9 mouse cellular contexts compared by ENCODE assay signal in genomic region chr10:40069270-40069669, GRCm38 (mm10). TPM values are rescaled to one million over a fixed set of nuclear protein-coding genes. Genes with fewer than 3 reads are reported as not detected.
A peak's percentile ranks its signal among the peaks of the same experiment; 100 is the strongest.
DNase-seq lines count a peak whose midpoint lies in the region; ATAC-seq and TF ChIP-seq lines count a peak whose summit lies in the region.
"Had no signal": no experiment of that assay in that cellular context is flagged by ENCODE, and none has a peak within 500 bp of the region (broad histone marks: within the 10 kb centered on the region; RNA-seq: fewer than 3 reads in every experiment).

No protein-coding gene starts in this region.

- WGBS in lung, embryonic 14.5 days = 12% methylated on average over 4 of the region's 4 CpGs
- 36% methylated on average over 4 of the region's 4 CpGs for WGBS in lung, adult 2 months
- 37% methylated on average over 4 of the region's 4 CpGs for WGBS in intestine, postnatal 0 days
- WGBS in hindbrain, postnatal 0 days = 49% methylated on average over 4 of the region's 4 CpGs

- H3K9ac ChIP-seq in lung, embryonic 14.5 days = no peak overlapping the region
- no peak overlapping the region for H3K9ac ChIP-seq in intestine, postnatal 0 days (ENCODE audit: low read depth, low read length)
- no peak overlapping the region for H3K9ac ChIP-seq in hindbrain, postnatal 0 days (replicated peaks; ENCODE audit: low read length)
- H3K9ac ChIP-seq: embryonic facial prominence, embryonic 13.5 days had no signal

- 0 out of 2 replicates have a peak, but pooled peaks cover 4% of the 10 kb centered on the region for H3K4me1 ChIP-seq in lung, embryonic 14.5 days (ENCODE audit: insufficient read depth)
- peaks cover 4% of the 10 kb centered on the region for H3K4me1 ChIP-seq in lung, adult 2 months (ENCODE audit: control insufficient read depth, insufficient read depth, low read length)
- peaks cover 8% of the 10 kb centered on the region; the same call in 1 of the 2 replicates for H3K4me1 ChIP-seq in intestine, postnatal 0 days (replicated peaks; ENCODE audit: control insufficient read depth, insufficient read depth, low read length)
- H3K4me1 ChIP-seq in hindbrain, postnatal 0 days (ENCODE audit: insufficient read depth, low read length) = no peaks in the 10 kb centered on the region

- peak; percentile 80 for DNase-seq in lung, embryonic 14.5 days
- no peak for DNase-seq in lung, adult 2 months
- DNase-seq in heart, adult 9 months (ENCODE audit: low spot score in 2 of 2) = peak; percentile 69 to 76
- peak; percentile 32 for DNase-seq in mesoderm, embryonic 11.5 days (ENCODE audit: low read depth, low spot score)
- no peak for DNase-seq in hindbrain, postnatal 0 days (ENCODE audit: low spot score)
- DNase-seq: kidney, adult 11 months had no signal

- H3K4me2 ChIP-seq in lung, embryonic 14.5 days = no peak overlapping the region
- H3K4me2 ChIP-seq in intestine, postnatal 0 days (replicated peaks; ENCODE audit: low read depth) = no peak overlapping the region
- H3K4me2 ChIP-seq in hindbrain, postnatal 0 days (ENCODE audit: low read depth, low read length) = no peak overlapping the region
- H3K4me2 ChIP-seq: embryonic facial prominence, embryonic 13.5 days had no signal

- no peaks in the 10 kb centered on the region for H3K27me3 ChIP-seq in lung, embryonic 14.5 days (ENCODE audit: insufficient read depth, low read length)
- H3K27me3 ChIP-seq in intestine, postnatal 0 days (replicated peaks; ENCODE audit: control insufficient read depth, insufficient read depth, low read length) = no peaks in the 10 kb centered on the region
- H3K27me3 ChIP-seq in hindbrain, postnatal 0 days (ENCODE audit: insufficient read depth, low read length) = no peaks in the 10 kb centered on the region
- H3K27me3 ChIP-seq: embryonic facial prominence, embryonic 13.5 days had no signal

- ATAC-seq in lung, embryonic 14.5 days (ENCODE audit: insufficient read depth) = peak; percentile 88
- ATAC-seq in intestine, postnatal 0 days = no peak
- no peak for ATAC-seq in erythroid progenitor cell, adult 5-6 weeks (replicated peaks; ENCODE audit: low FRiP score, poor library complexity, severe bottlenecking)
- no peak for ATAC-seq in hindbrain, postnatal 0 days

- TF ChIP-seq POLR2A in lung, adult 2 months (IDR thresholded peaks at IDR 0.05; ENCODE audit: borderline replicate concordance, extremely low read depth, low read depth, low read length) = no peak

- no peak overlapping the region for H3K4me3 ChIP-seq in lung, embryonic 14.5 days (ENCODE audit: low read depth, low read length)
- no peak overlapping the region for H3K4me3 ChIP-seq in lung, adult 2 months (replicated peaks; ENCODE audit: extremely low read depth, low read depth, low read length)
- H3K4me3 ChIP-seq in intestine, postnatal 0 days (ENCODE audit: low read depth, low read length) = no peak overlapping the region
- no peak overlapping the region for H3K4me3 ChIP-seq in hindbrain, postnatal 0 days (ENCODE audit: low read length)
- H3K4me3 ChIP-seq: embryonic facial prominence, embryonic 13.5 days had no signal

- no peak for TF ChIP-seq CTCF in lung, embryonic 14.5 days (IDR thresholded peaks at IDR 0.05; ENCODE audit: low read depth)
- no peak for TF ChIP-seq CTCF in lung, adult 2 months (IDR thresholded peaks at IDR 0.05; ENCODE audit: insufficient read depth, low read length)
- TF ChIP-seq CTCF in intestine, postnatal 0 days (IDR thresholded peaks at IDR 0.05; ENCODE audit: low read depth) = no peak
- no peak for TF ChIP-seq CTCF in hindbrain, postnatal 0 days (IDR thresholded peaks at IDR 0.05; ENCODE audit: low read depth)

- no peak overlapping the region; the same call in 1 of the 2 replicates for H3K27ac ChIP-seq in lung, embryonic 14.5 days (ENCODE audit: low read depth)
- H3K27ac ChIP-seq in intestine, postnatal 0 days (ENCODE audit: low read depth, low read length) = 0 out of 2 replicates have a peak overlapping the region, but pooled peaks have one; percentile 17
- H3K27ac ChIP-seq in hindbrain, postnatal 0 days = no peak overlapping the region
- H3K27ac ChIP-seq: embryonic facial prominence, embryonic 13.5 days had no signal

- no peaks in the 10 kb centered on the region for H3K36me3 ChIP-seq in lung, embryonic 14.5 days (ENCODE audit: insufficient read depth)
- H3K36me3 ChIP-seq in intestine, postnatal 0 days (ENCODE audit: control insufficient read depth, insufficient read depth) = no peaks in the 10 kb centered on the region
- H3K36me3 ChIP-seq in hindbrain, postnatal 0 days (ENCODE audit: insufficient read depth, low read length) = no peaks in the 10 kb centered on the region
- H3K36me3 ChIP-seq: embryonic facial prominence, embryonic 13.5 days had no signal

- H3K9me3 ChIP-seq in lung, embryonic 14.5 days (ENCODE audit: low read depth, low read length) = no peaks in the 10 kb centered on the region
- no peaks in the 10 kb centered on the region for H3K9me3 ChIP-seq in intestine, postnatal 0 days (ENCODE audit: control insufficient read depth)
- H3K9me3 ChIP-seq in hindbrain, postnatal 0 days (ENCODE audit: low read length) = no peaks in the 10 kb centered on the region
- H3K9me3 ChIP-seq: embryonic facial prominence, embryonic 13.5 days had no signal

RNA-seq across cellular contexts. Expression of gene Mfsd4b1, which starts 44.2 kb away (rescaled TPM):
- polyA plus RNA-seq in lung, embryonic 14.5 days (2014; fragmentation: Nextera tagmentation; extraction: Ambion mirVana) = not detected in 2 replicates
- polyA plus RNA-seq in lung, adult 2 months (2012; rRNA removed) = 0.96 and 1.1 TPM in 2 replicates
- 8.4 TPM in 2 replicates for polyA plus RNA-seq in intestine, postnatal 0 days (2015; fragmentation: Nextera tagmentation; extraction: Ambion mirVana)
- not detected in 2 replicates for total RNA-seq in erythroid progenitor cell, adult 5-6 weeks (2015; ENCODE audit: low replicate concordance)
- total RNA-seq in erythroid progenitor cell, adult 5-6 weeks (2017; ENCODE audit: low replicate concordance) = not detected in 2 replicates
- total RNA-seq in hindbrain, postnatal 0 days (2014; rRNA removed) = 0.32 and 0.73 TPM in 2 replicates
- polyA plus RNA-seq in hindbrain, postnatal 0 days (2015; fragmentation: Nextera tagmentation; extraction: Ambion mirVana) = 0.26 and 0.33 TPM in 2 replicates
- polyA plus RNA-seq: embryonic facial prominence, embryonic 13.5 days had no signal

Comparison
In these comparisons a context has a peak if more than half of its experiments do, and no peak if none do; other contexts are left out.
1. DNase-seq: peak in lung, embryonic 14.5 days (single experiment), heart, adult 9 months (2 of 2) and mesoderm, embryonic 11.5 days (single experiment); none in lung, adult 2 months (single experiment) and hindbrain, postnatal 0 days (single experiment).